Mouse (Mus musculus) small intestine, adult 2 months (tissue): ENCODE results near the gene Kcnj2. TPM values are rescaled to one million over a fixed set of nuclear protein-coding genes. Genes with fewer than 3 reads are reported as not detected.

Experiments used
- H3K27ac ChIP-seq: fragments of 200-500 bp; 2 replicates; pipeline ENCODE4 v1.5.1; 2012; ENCODE audit warnings: low read depth, low read length, control low read depth, inconsistent platforms; ENCODE audit not compliant: insufficient read depth
- H3K27me3 ChIP-seq: fragments of 200-500 bp; 2 replicates; pipeline ENCODE4 v1.6.1; 2012; ENCODE audit warnings: mild to moderate bottlenecking, moderate library complexity, low read length, inconsistent platforms; ENCODE audit not compliant: control insufficient read depth, insufficient read depth
- H3K36me3 ChIP-seq: fragments of 200-500 bp; 2 replicates; pipeline ENCODE4 v1.6.1; 2012; ENCODE audit warnings: mild to moderate bottlenecking, low read length, control low read depth, inconsistent platforms; ENCODE audit not compliant: control insufficient read depth, insufficient read depth
- H3K4me1 ChIP-seq: fragments of 200-500 bp; 2 replicates; pipeline ENCODE4 v1.6.1; 2012; ENCODE audit warnings: low read length, inconsistent platforms, mixed read lengths; ENCODE audit not compliant: control insufficient read depth, insufficient read depth, insufficient read length
- H3K4me3 ChIP-seq: fragments of 200-500 bp; 2 replicates; pipeline ENCODE4 v1.5.1; 2012; ENCODE audit warnings: low read depth, mild to moderate bottlenecking, control low read depth, inconsistent platforms, low read length, moderate library complexity
- CTCF ChIP-seq: fragments of 200-500 bp; IDR thresholded peaks from 2 replicates; pipeline ENCODE4 v1.5.1; 2012; ENCODE audit warnings: low read depth, mild to moderate bottlenecking, control low read depth, inconsistent platforms, low read length, moderate library complexity, mixed read lengths; ENCODE audit not compliant: insufficient replicate concordance, insufficient read length; ENCODE audit errors: extremely low read depth
- POLR2A ChIP-seq: fragments of 200-500 bp; IDR thresholded peaks from 2 replicates; pipeline ENCODE4 v1.6.1; 2012; ENCODE audit warnings: low read depth, mild to moderate bottlenecking, control low read depth, inconsistent platforms, low read length, moderate library complexity
- WGBS: fragments of 180-500 bp; shearing (Covaris S2); methylation state at CpG from one replicate; pipeline ENCODE4 v1.1.7; 2018; 5-methylcytosine and 5-hydroxymethylcytosine counted together
- polyA plus RNA-seq: library from polyadenylated mRNA; depleted of rRNA; stranded (reverse); fragments of >200 nt; gene quantifications from 2 replicates; pipeline ENCODE4 v1.2.3, GENCODE M21; 2012; rRNA removed

Kcnj2 gene
- polyA plus RNA-seq = 0.36 and 0.47 TPM in 2 replicates

DNA sequence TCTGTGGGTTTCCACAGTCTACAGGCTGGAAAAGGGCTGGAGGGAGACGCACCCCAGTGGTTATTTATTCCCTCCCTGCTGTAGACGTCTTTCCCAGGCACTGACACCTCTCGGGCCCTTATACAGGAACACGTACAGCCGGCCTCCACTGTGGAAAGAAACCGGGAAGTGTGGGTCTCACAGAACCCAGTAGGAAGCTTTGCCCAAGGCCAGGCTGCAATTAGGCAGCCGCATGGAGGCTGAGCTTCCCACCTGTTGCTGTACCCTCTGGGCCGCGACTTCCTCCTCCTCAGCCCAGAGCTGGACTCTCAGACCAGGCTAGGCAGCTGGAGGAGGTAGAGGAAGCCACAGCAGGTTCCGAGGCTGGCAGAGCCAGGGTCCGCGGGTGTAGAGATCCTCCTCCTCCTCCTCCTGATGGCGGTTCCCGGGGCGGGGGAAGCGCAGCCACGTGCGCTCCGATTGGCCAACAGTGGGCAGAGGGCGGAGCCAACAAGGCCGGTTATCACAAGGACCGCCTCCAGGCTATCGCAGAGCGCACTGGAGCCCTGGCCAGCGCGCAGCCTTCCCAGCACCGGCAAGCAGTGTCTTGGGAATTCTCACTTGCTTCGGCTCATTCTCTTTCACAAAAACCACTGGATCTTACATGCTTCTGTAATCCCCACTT lies at the start of gene Kcnj2:
Gene Kcnj2, plus strand, starts transcription at position 530 of the 664 bp plus-strand sequence.
- Histone ChIP-seq H3K4me3 (peak within 1 kb of the TSS; percentile 72), H3K4me1 (peaks cover 4% of the 10 kb centered on the region; the same call in 1 of the 2 replicates), H3K36me3 (no peaks in the 10 kb centered on the region), H3K27me3 (no peaks in the 10 kb centered on the region), H3K27ac (peak within 1 kb of the TSS; percentile 79)
- no peak for TF ChIP-seq CTCF
- peak; percentile 94 for TF ChIP-seq POLR2A
- under 1% methylated on average over 28 of the region's 28 CpGs for WGBS

DNA sequence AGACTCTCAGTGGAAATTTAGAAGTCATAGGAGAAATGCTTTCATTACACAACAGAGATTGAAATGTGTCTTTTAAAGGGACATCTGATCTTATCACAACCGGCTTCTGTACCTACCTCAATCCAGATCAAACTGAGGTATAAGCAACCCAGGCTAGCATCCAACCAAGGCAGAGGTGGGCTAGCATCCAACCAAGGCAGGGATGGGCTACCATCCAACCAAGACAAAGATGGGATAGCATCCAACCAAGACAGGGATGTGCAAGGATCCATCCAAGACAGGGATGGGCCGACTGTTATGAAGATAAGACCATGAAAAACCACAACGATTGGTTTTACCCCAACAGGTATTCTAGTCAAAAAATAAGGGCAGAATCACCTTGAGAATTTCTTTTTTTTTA lies 49.8 kb upstream of the Kcnj2 start:
- TF ChIP-seq CTCF (no peak), POLR2A (no peak)
- Histone ChIP-seq H3K4me3 (no peak overlapping the region), H3K27me3 (no peaks in the 10 kb centered on the region), H3K4me1 (no peaks in the 10 kb centered on the region), H3K36me3 (no peaks in the 10 kb centered on the region), H3K27ac (no peak overlapping the region)
- WGBS = 92% methylated on average over 3 of the region's 3 CpGs

DNA sequence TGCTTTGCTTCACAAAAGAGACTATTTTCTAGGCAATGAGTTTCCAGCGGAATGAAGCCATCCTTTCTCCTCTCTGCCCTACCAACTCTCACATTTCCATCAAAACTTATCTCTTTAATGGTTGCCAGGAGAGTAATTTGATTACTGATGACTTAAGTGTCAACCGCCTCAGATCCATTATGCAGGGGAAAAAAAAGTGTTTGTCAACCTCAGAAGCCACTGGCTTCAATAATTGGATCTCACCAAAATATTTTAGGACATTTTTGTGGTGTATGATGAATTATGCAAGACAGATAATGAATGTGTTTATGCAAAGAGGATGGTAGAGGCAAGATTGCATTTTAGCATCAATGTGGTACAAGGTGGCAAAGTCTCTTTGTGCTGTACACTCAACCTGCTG lies 45.8 kb upstream of the Kcnj2 start:
- WGBS = 47% methylated on average over 2 of the region's 2 CpGs

DNA sequence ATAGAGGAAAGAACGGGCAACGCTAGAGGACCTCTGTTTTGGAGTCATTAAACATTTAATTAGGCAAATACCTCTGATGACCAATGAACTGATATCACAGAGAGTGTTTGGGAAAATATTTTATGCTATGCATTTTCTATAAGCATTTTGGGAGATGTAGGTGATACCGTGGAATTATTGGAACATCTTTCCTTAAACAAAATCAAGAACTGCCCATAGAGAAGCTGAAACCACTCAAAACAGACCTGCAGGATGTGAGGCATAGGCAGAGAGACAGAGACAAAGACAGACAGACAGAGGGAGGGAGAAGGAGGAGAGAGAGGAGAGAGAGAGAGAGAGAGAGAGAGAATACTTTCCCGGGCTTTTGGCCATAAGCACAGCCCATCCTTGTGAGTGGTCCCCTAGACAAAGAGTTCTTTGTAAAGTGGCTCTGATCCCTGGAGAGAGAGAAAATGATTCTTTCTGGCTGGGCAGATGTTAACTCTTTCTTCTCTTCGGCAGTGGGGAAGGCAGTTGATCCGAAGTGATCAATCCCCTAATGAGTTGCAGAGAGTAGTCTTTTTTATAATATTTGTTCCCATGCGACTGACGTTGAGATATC lies 43.2 kb upstream of the Kcnj2 start:
- Histone ChIP-seq H3K36me3 (no peaks in the 10 kb centered on the region), H3K27ac (no peak overlapping the region), H3K4me3 (no peak overlapping the region), H3K4me1 (no peaks in the 10 kb centered on the region), H3K27me3 (no peaks in the 10 kb centered on the region)
- TF ChIP-seq POLR2A (no peak), CTCF (no peak)
- 72% methylated on average over 8 of the region's 8 CpGs for WGBS

More for the DNA sequence above, 45.8 kb upstream of the Kcnj2 start:
- Histone ChIP-seq H3K4me3 (no peak overlapping the region), H3K36me3 (no peaks in the 10 kb centered on the region), H3K27ac (no peak overlapping the region), H3K27me3 (no peaks in the 10 kb centered on the region), H3K4me1 (no peaks in the 10 kb centered on the region)
- no peak for TF ChIP-seq POLR2A
- no peak for TF ChIP-seq CTCF

DNA sequence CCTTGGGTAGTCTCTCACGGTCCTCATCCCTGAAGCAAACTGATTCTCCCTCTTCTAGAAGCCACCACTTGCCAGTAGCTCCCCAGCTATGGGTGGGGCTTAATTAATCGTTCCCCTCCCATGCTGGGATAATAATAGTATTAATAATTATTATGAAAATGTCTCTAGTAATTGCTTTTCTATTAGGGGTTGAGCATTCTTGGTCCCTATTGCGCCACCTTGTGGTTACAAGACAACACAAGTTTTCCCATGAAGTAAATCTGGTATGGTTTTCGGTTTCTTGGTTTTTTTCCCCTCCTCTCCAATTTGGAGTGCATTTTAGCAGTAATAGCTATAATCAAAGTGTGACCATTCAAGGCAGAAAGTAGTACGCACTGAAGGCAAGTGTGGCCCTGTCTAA lies 23.8 kb upstream of the Kcnj2 start:
- Histone ChIP-seq H3K27ac (no peak overlapping the region), H3K4me1 (no peaks in the 10 kb centered on the region), H3K36me3 (no peaks in the 10 kb centered on the region), H3K27me3 (no peaks in the 10 kb centered on the region), H3K4me3 (no peak overlapping the region)
- peak; percentile 16; the same call in 1 of the 2 replicates for TF ChIP-seq CTCF
- no peak for TF ChIP-seq POLR2A
- 38% methylated on average over 5 of the region's 5 CpGs for WGBS

DNA sequence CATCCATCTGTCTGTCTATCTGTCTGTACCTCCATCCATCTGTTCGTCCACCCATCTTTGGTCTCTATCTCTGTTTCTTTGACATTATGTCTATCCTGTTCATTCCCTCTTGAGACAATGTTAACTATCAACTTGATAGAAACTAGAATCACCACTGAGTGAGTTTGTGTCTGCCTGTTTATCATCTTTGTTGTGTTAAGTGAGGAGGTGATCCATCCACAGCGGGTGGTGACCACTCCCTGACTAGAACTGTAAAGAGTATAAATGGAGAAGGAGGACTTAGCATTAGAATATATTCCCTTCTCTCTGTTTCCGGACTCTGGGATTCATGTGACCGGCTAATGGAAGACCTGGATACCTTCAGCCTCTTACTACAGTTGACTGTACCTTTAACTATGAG lies 22.7 kb upstream of the Kcnj2 start:
- TF ChIP-seq CTCF = no peak
- no peak for TF ChIP-seq POLR2A
- Histone ChIP-seq H3K36me3 (no peaks in the 10 kb centered on the region), H3K27me3 (no peaks in the 10 kb centered on the region), H3K4me3 (no peak overlapping the region), H3K4me1 (no peaks in the 10 kb centered on the region), H3K27ac (no peak overlapping the region)
- 88% methylated on average over 4 of the region's 4 CpGs for WGBS

DNA sequence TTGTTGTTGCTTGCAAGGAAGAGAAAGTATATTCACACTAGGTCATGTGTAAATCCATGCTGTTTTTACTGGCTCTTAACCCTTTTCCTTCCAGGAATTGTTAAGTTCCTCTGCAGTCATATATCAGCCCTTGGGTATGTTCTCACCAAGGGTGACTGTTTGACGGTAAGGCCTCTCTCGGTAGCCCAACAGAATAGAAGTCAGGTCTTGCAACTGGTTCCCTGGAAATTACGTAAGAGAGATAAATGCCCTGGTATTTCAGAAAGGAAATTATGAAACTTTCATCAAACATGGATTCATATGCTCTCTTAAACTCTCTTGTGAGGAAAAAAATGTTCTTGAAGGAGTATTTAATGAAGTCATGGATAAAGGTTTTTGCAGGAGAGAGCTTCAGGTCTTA lies 11.7 kb upstream of the Kcnj2 start:
- 80% methylated on average over 3 of the region's 3 CpGs for WGBS

More for the DNA sequence above, 11.7 kb upstream of the Kcnj2 start:
- Histone ChIP-seq H3K4me3 (no peak overlapping the region), H3K36me3 (no peaks in the 10 kb centered on the region), H3K4me1 (no peaks in the 10 kb centered on the region), H3K27ac (no peak overlapping the region), H3K27me3 (no peaks in the 10 kb centered on the region)
- no peak for TF ChIP-seq CTCF
